Mouse (Mus musculus): ENCODE results near the gene Gkap1. TPM values are rescaled to one million over a fixed set of nuclear protein-coding genes. Genes with fewer than 3 reads are reported as not detected.

Gene Gkap1
- total RNA-seq, 2 experiments from 2014 or later, result 54.5 to 83.4 TPM

- peak; percentile 45 to 48 for DNase-seq (ENCODE audit: low spot score in 2 of 2)
Measured at GRCm38 (mm10) chr13:58273411-58274258, 1.9 kb downstream of the Gkap1 start.

DNA sequence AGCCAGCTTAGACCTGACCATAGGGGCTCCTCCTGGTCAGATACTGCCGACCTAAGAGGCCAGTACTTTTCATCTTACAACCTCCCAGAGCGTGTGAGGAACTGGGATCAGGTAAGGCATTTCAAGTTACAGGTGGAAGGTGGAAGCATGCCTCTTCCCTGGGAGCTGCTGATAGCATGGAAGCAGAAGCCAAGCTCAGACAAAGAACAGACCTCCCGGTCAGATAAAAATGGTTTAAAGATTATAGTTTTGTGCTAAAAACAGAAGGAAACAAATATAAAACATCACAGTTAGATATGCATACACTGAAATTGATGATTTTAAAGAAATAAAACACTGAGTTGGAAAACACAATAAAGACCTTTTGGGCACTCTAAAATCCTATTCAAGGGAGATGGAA is 8.6 kb downstream of the Gkap1 start:
- DNase-seq (ENCODE audit: low spot score in 2 of 2), result no peak

GRCm38 (mm10) chr13:58263546-58263945 is 12.0 kb downstream of the Gkap1 start:
- no peak for DNase-seq (ENCODE audit: low spot score in 2 of 2)

GRCm38 (mm10) chr13:58261674-58262073 is 13.8 kb downstream of the Gkap1 start:
- no peak for DNase-seq (ENCODE audit: low spot score in 2 of 2)

- DNase-seq (ENCODE audit: low spot score in 2 of 2), result no peak
Measured at GRCm38 (mm10) chr13:58253268-58253667, 22.2 kb downstream of the Gkap1 start.

DNA sequence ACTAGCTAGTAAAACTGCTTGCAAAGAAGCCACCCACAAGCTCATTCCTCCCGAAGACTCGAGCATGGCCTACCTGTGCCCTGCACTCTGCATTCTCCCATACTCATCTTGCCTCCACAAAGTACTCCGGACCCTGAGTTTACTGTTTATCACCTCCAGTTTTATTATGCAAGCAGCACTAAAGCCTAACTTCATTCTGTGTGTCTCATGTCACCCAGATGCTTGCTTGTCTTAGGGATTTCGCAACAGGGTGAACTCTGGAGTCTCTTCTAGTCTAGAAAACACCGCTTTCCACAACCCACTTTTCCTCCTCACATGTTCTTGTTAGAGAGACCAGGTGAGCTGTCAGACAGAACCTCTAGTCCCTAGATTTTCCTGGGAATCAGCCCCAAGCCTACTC is 26.5 kb downstream of the Gkap1 start:
- DNase-seq (ENCODE audit: low spot score in 2 of 2), result no peak

GRCm38 (mm10) chr13:58236536-58236935 is 39.0 kb downstream of the Gkap1 start:
- DNase-seq (ENCODE audit: low spot score in 2 of 2), result no peak

GRCm38 (mm10) chr13:58232611-58233010 is 42.9 kb downstream of the Gkap1 start:
- peak; percentile 21 to 36 for DNase-seq (ENCODE audit: low spot score in 2 of 2)

- DNase-seq (ENCODE audit: low spot score in 2 of 2), result no peak
Measured at GRCm38 (mm10) chr13:58232070-58232469, 43.4 kb downstream of the Gkap1 start.

DNA sequence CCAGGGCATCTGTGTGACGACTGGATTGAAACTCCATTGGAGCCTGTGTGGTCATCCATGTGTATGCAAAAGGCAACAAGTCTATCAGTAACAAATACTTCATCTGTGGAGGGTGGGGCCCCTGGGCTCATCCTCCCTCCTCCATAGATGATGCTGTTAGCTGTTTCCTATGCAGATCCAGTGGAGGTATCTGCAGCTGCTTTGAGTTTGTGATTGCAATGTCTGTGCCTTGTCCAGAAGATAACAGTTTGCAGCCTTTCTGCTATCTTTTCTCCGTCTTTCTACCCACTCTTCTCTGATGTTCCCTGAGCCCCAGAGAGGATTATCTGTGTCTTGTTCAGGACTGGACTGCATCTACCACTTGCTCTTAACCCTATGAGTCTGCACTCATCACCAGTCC is 46.9 kb downstream of the Gkap1 start:
- DNase-seq (ENCODE audit: low spot score in 2 of 2), result no peak

- no peak for DNase-seq (ENCODE audit: low spot score in 2 of 2)
Measured at GRCm38 (mm10) chr13:58225694-58226093, 49.8 kb downstream of the Gkap1 start.

DNA sequence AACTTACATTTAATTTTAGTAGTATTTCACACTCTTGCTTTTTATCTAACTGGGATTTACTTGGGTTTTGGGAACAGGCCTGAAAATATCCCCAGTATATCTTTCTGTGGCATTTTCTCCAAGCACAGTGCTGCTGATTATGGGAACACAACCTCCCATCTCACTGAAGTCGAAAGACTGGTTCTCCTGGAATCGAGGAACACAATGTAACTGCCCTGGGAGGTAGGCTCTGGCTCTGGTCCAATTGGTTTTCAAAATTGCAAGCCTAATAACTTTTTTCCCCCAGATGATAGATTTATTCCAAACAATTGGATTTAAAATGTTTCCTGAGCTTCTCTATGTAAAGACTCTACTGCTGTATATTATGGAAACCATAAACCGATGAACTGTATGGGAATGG is 55.3 kb downstream of the Gkap1 start:
- DNase-seq (ENCODE audit: low spot score in 2 of 2), result no peak

DNA sequence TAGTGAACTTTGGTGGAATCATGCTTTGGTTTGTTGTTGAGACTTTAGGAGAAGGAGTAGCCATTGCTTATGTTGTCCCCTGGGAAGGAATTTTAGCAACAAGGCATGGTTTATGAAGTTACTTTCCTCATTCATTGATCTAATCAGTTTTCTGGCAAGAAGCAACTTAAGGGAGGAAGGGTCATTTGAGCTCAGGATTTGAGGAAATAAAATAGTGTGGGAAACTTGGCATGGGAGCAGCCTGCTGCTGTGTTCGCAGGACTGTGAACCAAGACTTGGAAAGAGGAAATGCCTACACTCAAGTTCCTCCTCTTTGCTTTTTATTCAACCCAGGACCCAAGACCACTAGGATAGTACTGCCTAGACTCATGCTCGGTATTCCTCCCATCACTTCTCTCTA is 58.0 kb downstream of the Gkap1 start:
- no peak for DNase-seq (ENCODE audit: low spot score in 2 of 2)

GRCm38 (mm10) chr13:58216395-58216794 is 59.1 kb downstream of the Gkap1 start:
- no peak for DNase-seq (ENCODE audit: low spot score in 2 of 2)

- DNase-seq (ENCODE audit: low spot score in 2 of 2), result peak; percentile 90 to 91
Measured at GRCm38 (mm10) chr13:58215592-58216341, 59.7 kb downstream of the Gkap1 start, which contains the start of gene Ubqln1. Gene Ubqln1, minus strand, starts transcription at chr13:58215653.

DNA sequence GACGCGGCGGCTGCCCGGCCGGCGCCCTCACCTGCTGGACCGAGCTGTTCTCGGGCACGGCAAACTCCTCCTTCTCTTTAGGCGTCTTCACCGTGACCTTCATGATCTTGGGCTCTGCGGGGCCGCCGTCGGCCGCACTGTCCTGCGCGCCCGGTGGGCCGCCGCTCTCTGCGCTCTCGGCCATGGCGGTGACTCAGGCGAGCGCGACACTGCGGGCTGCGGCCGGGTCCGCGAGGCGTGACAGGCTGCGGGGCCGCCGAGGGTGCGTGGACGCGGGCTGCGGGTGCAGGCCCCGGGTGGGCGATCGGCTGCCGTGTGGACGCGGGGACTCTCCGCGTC is 60.3 kb downstream of the Gkap1 start:
- DNase-seq (ENCODE audit: low spot score in 2 of 2), result no peak

GRCm38 (mm10) chr13:58214346-58215252 is 60.9 kb downstream of the Gkap1 start:
- peak in 1 of 2 experiments; percentile 39 for DNase-seq (ENCODE audit: low spot score in 2 of 2)

- no peak for DNase-seq (ENCODE audit: low spot score in 2 of 2)
Measured at GRCm38 (mm10) chr13:58213801-58214200, 61.7 kb downstream of the Gkap1 start.

DNA sequence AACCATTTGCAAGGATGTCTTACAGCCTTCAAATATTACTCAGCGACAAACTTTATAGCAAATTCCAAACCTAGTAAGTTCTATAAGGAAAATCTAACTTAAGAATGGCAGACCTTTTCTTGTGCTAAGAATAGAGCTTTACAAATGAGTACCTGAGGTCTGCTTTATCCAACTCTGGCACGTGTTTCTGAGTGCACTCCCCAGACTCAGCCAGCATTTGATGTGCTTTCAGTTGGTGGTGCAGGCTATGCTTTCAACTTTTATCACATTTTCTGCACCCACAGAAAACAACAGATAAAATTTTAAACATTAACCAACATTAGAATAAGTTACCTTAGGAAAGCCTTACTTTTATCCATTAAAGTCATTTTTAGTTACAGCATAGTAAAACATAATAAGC is 63.0 kb downstream of the Gkap1 start:
- DNase-seq (ENCODE audit: low spot score in 2 of 2), result no peak

DNA sequence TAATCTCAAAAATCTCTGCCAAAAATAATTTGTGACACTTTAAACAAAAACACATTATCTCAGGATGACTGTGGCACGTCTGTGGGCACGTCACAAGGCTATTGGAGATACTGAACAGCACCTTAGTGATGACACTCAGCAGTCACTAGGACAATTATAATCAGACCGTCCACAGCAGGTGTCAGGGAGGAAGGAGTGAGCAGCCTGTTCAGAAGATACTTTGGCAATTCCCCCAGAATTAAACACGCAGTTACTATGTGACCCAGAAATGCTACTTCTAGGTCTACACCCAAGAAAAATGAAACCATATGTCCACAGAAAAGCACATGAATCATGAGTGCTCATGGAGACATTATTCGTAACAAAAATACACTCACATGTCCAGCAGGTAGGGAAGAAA is 65.1 kb downstream of the Gkap1 start:
- no peak for DNase-seq (ENCODE audit: low spot score in 2 of 2)

- DNase-seq (ENCODE audit: low spot score in 2 of 2), result no peak
Measured at GRCm38 (mm10) chr13:58206084-58206483, 69.4 kb downstream of the Gkap1 start.
